Mouse (Mus musculus): Measurements from ENCODE around the gene Hic1.

The Hic1 gene

DNA sequence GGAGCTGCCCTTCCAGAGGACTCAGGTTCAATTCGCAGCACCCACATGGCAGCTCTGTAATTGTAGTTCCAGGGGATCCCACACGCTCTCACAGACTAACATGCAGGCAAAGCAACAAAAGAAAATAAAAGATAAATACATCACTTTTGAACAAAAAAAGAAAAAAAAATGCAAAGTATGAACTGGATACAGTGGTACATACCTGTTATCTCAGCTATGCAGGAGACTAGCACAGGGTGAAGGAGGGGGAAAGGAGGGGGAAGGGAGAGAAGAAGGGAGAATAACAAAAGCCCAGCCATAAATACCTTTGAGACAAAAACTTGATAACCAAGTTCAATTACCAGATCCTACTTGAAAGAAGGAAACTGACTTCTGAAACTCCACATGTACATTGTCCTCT is 44.9 kb downstream of the Hic1 start:
- DNase-seq (ENCODE audit: extremely low spot score, low read depth, low spot score) = no peak

GRCm38 (mm10) chr11:75121348-75121747 is 48.0 kb downstream of the Hic1 start:
- DNase-seq (ENCODE audit: extremely low spot score, low read depth, low spot score) = no peak

- no peak for DNase-seq (ENCODE audit: extremely low spot score, low read depth, low spot score)
Observed at GRCm38 (mm10) chr11:75119841-75120240, 49.5 kb downstream of the Hic1 start.

DNA sequence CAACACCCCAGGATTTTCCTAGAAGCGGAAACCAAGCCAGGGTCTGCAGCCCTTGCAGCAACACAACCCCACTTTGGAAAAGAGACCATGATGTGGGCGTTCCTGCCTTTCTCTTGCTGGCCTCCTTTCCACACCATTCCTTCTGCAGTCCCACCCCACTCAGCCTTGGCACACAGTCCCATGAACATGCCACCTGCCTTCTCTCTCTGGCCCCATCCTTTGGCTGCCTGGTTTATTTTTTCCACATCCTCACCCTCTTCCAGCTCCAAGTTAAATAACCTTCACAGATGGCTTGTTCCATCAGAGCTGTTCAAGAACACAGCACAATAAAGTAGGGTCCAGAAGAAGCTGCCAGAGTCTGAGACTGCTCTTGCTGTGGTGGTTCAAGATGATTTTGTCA is 50.0 kb downstream of the Hic1 start:
- no peak for DNase-seq (ENCODE audit: extremely low spot score, low read depth, low spot score)

DNA sequence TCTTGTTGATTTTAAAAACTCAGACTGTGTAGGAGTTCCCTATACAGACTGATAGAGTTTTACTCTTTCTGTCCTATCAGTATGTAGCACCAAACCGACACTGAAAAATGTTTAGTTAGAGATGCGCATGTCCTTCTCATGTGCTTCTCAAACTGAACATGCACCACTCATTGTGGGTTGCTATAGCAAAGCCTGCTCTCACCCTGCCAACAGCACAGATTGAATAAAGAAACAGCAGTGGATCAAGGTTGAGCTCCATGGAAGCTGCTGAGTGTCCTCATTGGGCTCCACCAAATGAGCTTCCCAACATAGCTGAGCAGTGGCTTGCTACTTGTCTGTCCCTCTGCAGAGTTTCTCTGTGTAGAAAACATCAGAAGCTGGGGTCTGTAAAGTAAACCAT is 51.2 kb downstream of the Hic1 start:
- no peak for DNase-seq (ENCODE audit: extremely low spot score, low read depth, low spot score)

GRCm38 (mm10) chr11:75116379-75116778 is 52.9 kb downstream of the Hic1 start:
- DNase-seq (ENCODE audit: extremely low spot score, low read depth, low spot score) = no peak

Data from hindlimb bud, embryonic 11.5 days (tissue).